Mouse (Mus musculus) limb, embryonic 14.5 days (tissue): ENCODE results near the gene Poldip3. TPM values are rescaled to one million over a fixed set of nuclear protein-coding genes. Genes with fewer than 3 reads are reported as not detected.
A peak's percentile ranks its signal among the peaks of the same experiment; 100 is the strongest.

Source experiments
- ATAC-seq: fragments of 200-750 bp; cut with Nextera tagmentation; 2 replicates; pipeline ENCODE4 v1.8.0; 2017; ENCODE audit warnings: low read depth, moderate number of reproducible peaks, moderate TSS enrichment; ENCODE audit not compliant: low FRiP score
- DNase-seq: peaks from one replicate; pipeline ENCODE4 v3.0.0-alpha.2; 2015; ENCODE audit warnings: low spot score
- H3K27ac ChIP-seq: fragments of 300-500 bp; sonication (generic); replicated peaks from 2 replicates; pipeline ENCODE4 v1.5.1; 2014; ENCODE audit warnings: low read depth, mild to moderate bottlenecking, low read length, moderate library complexity, mixed read lengths
- H3K27me3 ChIP-seq: fragments of 300-500 bp; sonication (generic); 2 replicates; pipeline ENCODE4 v1.6.1; 2014; ENCODE audit warnings: low read length, mixed read lengths; ENCODE audit not compliant: control insufficient read depth, insufficient read depth
- H3K36me3 ChIP-seq: fragments of 300-500 bp; sonication (generic); 2 replicates; pipeline ENCODE4 v1.6.1; 2014; ENCODE audit warnings: mild to moderate bottlenecking, low read length, moderate library complexity, mixed read lengths; ENCODE audit not compliant: control insufficient read depth, insufficient read depth
- H3K4me1 ChIP-seq: fragments of 300-500 bp; sonication (generic); 2 replicates; pipeline ENCODE4 v1.6.1; 2014; ENCODE audit warnings: antibody characterized with exemption, low read length, mixed read lengths; ENCODE audit not compliant: control insufficient read depth, insufficient read depth
- H3K4me2 ChIP-seq: fragments of 300-500 bp; sonication (generic); replicated peaks from 2 replicates; pipeline ENCODE4 v1.6.1; 2014; ENCODE audit warnings: low read depth, mild to moderate bottlenecking, low read length, moderate library complexity; ENCODE audit not compliant: severe bottlenecking
- H3K4me3 ChIP-seq: fragments of 300-500 bp; sonication (generic); replicated peaks from 2 replicates; pipeline ENCODE4 v1.5.1; 2014; ENCODE audit warnings: low read length
- H3K9ac ChIP-seq: fragments of 300-500 bp; sonication (generic); 2 replicates; pipeline ENCODE4 v1.6.1; 2014; ENCODE audit warnings: mild to moderate bottlenecking, low read depth, low read length, moderate library complexity; ENCODE audit not compliant: severe bottlenecking
- H3K9me3 ChIP-seq: fragments of 300-500 bp; sonication (generic); 2 replicates; pipeline ENCODE4 v1.6.1; 2016; ENCODE audit warnings: low read length; ENCODE audit not compliant: control insufficient read depth
- POLR2A ChIP-seq: fragments of 200-500 bp; IDR thresholded peaks from 2 replicates; pipeline ENCODE4 v1.8.0; 2012; ENCODE audit warnings: inconsistent platforms, mild to moderate bottlenecking, moderate library complexity, borderline replicate concordance; ENCODE audit not compliant: insufficient read depth, insufficient read length; ENCODE audit errors: extremely low read depth
- WGBS: fragments of 180-500 bp; shearing (Covaris S2); extraction: QIAGEN DNeasy Blood & Tissue Kit; methylation state at CpG from one replicate; pipeline ENCODE4 v1.1.7; 2014; 5-methylcytosine and 5-hydroxymethylcytosine counted together
- polyA plus RNA-seq, 2 experiments: library from polyadenylated mRNA; depleted of rRNA in 1 of 2; stranded (reverse) in 1 of 2; unstranded in 1 of 2; fragments of >200 nt; fragmentation: Nextera tagmentation in 1 of 2; extraction: Ambion mirVana in 1 of 2; gene quantifications; 2 replicates each; pipeline versions ENCODE4 v1.2.1 to v1.2.3; 2012 to 2014

Poldip3 gene
- polyA plus RNA-seq, 2 experiments = 88.2 to 150 TPM

GRCm38 (mm10) chr15:83122566-83123145 is 26.5 kb downstream of the Poldip3 start, which contains the start of gene Rrp7a:
Gene Rrp7a, minus strand, starts transcription at chr15:83122801.
- DNase-seq (peak; percentile 87), ATAC-seq (peak; percentile 86)
- WGBS = 10% methylated on average over 32 of the region's 32 CpGs
- H3K27me3 ChIP-seq = no peaks in the 10 kb centered on the region
- no peak for TF ChIP-seq POLR2A
- peaks cover 50% of the 10 kb centered on the region for H3K36me3 ChIP-seq
- no peaks in the 10 kb centered on the region for H3K9me3 ChIP-seq
- H3K27ac ChIP-seq = peak within 1 kb of the TSS; percentile 63
- H3K9ac ChIP-seq = peak within 1 kb of the TSS; percentile 61
- H3K4me3 ChIP-seq = peak within 1 kb of the TSS; percentile 87
- peak within 1 kb of the TSS; percentile 58 for H3K4me2 ChIP-seq
- no peaks in the 10 kb centered on the region for H3K4me1 ChIP-seq

DNA sequence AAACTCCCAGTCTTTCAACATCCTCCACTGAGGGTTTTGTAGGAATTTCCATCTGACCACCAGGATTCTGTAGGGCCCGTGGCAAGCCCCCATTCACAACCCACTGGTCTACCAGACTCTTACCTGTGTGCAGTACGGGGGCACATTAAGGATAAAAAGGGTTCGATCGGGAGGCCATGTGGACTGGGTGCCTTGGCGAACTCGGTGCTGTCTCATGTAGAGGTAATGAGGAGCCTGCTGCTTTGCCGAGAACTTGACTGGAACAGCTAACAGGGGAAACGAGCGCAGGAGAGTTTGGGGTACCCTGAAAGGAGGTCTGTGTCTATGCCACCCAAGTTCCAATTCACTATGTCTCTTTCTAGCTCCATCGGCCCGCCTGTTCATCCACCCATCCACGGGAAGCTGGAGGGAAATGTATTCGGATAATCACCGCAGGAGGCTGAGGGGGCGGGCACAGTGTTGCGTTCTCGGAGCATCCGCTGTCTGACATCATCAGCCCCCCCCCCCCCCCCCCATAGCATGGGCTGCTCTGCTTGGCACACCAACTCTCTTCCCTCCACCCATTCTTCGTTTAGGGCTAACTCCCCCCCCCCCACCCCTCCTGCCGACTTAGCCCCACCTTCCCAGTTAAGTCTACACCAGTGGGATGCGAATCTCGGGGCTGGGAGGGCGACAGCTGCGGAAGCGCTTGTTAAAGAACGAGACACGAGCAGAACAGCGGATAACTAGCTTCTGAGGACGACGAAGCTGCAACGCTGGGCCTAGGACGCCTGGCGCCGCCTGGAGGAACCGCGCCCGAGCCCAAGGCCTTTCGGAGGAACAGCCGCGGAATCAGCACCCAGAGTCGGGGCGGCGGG is 27.2 kb downstream of the Poldip3 start:
- no peaks in the 10 kb centered on the region for H3K9me3 ChIP-seq
- no peak for TF ChIP-seq POLR2A
- peaks cover 50% of the 10 kb centered on the region for H3K36me3 ChIP-seq
- H3K4me3 ChIP-seq = peak overlapping the region; percentile 87
- peak overlapping the region; percentile 58 for H3K4me2 ChIP-seq
- H3K27ac ChIP-seq = peak overlapping the region; percentile 63
- DNase-seq (peak; percentile 57), ATAC-seq (peak; percentile 34)
- no peaks in the 10 kb centered on the region for H3K4me1 ChIP-seq
- H3K9ac ChIP-seq = peak overlapping the region; percentile 61
- no peaks in the 10 kb centered on the region for H3K27me3 ChIP-seq
- WGBS = 4% methylated on average over 36 of the region's 43 CpGs

GRCm38 (mm10) chr15:83118360-83118759 is 30.8 kb downstream of the Poldip3 start:
- Histone ChIP-seq H3K36me3 (peaks cover 53% of the 10 kb centered on the region), H3K4me2 (no peak overlapping the region), H3K9me3 (no peaks in the 10 kb centered on the region), H3K9ac (no peak overlapping the region), H3K4me1 (no peaks in the 10 kb centered on the region), H3K27ac (no peak overlapping the region), H3K27me3 (no peaks in the 10 kb centered on the region), H3K4me3 (no peak overlapping the region)
- TF ChIP-seq POLR2A = no peak
- 65% methylated on average over 7 of the region's 7 CpGs for WGBS
- ATAC-seq (no peak), DNase-seq (peak; percentile 64)

DNA sequence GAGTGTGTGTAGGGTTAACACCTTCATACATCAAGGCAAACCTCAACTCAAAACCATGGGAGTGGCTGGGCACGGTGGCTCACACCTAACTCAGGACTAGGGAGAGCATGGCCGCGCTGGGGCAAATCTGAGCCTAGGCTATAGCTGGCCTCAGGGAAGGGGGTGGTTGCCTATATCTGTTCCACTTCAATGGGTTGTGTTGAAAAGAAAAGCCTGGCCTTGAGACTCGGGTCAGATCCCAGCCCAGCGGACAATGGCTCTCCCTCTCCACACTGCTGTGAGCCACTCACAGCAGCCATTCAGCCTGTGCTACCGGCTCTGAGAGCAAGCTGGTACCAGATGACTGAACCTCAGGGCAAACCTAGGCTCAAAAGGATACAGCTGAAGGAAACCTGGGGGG is 34.1 kb downstream of the Poldip3 start:
- no peaks in the 10 kb centered on the region for H3K27me3 ChIP-seq
- peaks cover 53% of the 10 kb centered on the region for H3K36me3 ChIP-seq
- no peaks in the 10 kb centered on the region for H3K9me3 ChIP-seq
- no peak for TF ChIP-seq POLR2A
- WGBS = 86% methylated on average over 6 of the region's 6 CpGs
- no peak overlapping the region for H3K9ac ChIP-seq
- ATAC-seq = no peak
- no peak overlapping the region for H3K27ac ChIP-seq
- H3K4me2 ChIP-seq = no peak overlapping the region
- H3K4me1 ChIP-seq = peaks cover 5% of the 10 kb centered on the region; the same call in 1 of the 2 replicates
- no peak overlapping the region for H3K4me3 ChIP-seq
- DNase-seq = no peak

GRCm38 (mm10) chr15:83114106-83114505 is 35.1 kb downstream of the Poldip3 start:
- no peak overlapping the region for H3K4me3 ChIP-seq
- peaks cover 5% of the 10 kb centered on the region; the same call in 1 of the 2 replicates for H3K4me1 ChIP-seq
- DNase-seq = no peak
- WGBS = 82% methylated on average over 9 of the region's 9 CpGs
- TF ChIP-seq POLR2A = no peak
- H3K9ac ChIP-seq = no peak overlapping the region
- peaks cover 46% of the 10 kb centered on the region for H3K36me3 ChIP-seq
- H3K4me2 ChIP-seq = no peak overlapping the region
- H3K9me3 ChIP-seq = no peaks in the 10 kb centered on the region
- no peaks in the 10 kb centered on the region for H3K27me3 ChIP-seq
- H3K27ac ChIP-seq = no peak overlapping the region
- ATAC-seq = no peak
